Mouse (Mus musculus) testis, adult 2 months (tissue): ENCODE measurements around the gene Stard5.

Source experiments
- CTCF ChIP-seq: fragments of 200-500 bp; IDR thresholded peaks from 2 replicates; pipeline ENCODE4 v1.5.1; 2012; ENCODE audit warnings: low read depth, mild to moderate bottlenecking, inconsistent platforms, low read length, moderate library complexity; ENCODE audit not compliant: control insufficient read depth, insufficient read depth, insufficient replicate concordance
- POLR2A ChIP-seq: fragments of 200-500 bp; IDR thresholded peaks from 2 replicates; pipeline ENCODE4 v1.6.1; 2012; ENCODE audit warnings: low read depth, mild to moderate bottlenecking, inconsistent platforms, low read length, moderate library complexity; ENCODE audit not compliant: control insufficient read depth

- TF ChIP-seq CTCF (no peak), POLR2A (no peak)
Observed at GRCm38 (mm10) chr7:83598997-83599912, 32.5 kb upstream of the Stard5 start.
